Mouse (Mus musculus) natural killer cell, adult 2 months (primary cell): ENCODE measurements around the gene Amd1.

ENCODE experiments used
- DNase-seq, 2 experiments: peaks; one replicate each; pipeline ENCODE4 v3.0.0; 2022; ENCODE audit warnings: low spot score in 2 of 2

Gene Amd1

DNA sequence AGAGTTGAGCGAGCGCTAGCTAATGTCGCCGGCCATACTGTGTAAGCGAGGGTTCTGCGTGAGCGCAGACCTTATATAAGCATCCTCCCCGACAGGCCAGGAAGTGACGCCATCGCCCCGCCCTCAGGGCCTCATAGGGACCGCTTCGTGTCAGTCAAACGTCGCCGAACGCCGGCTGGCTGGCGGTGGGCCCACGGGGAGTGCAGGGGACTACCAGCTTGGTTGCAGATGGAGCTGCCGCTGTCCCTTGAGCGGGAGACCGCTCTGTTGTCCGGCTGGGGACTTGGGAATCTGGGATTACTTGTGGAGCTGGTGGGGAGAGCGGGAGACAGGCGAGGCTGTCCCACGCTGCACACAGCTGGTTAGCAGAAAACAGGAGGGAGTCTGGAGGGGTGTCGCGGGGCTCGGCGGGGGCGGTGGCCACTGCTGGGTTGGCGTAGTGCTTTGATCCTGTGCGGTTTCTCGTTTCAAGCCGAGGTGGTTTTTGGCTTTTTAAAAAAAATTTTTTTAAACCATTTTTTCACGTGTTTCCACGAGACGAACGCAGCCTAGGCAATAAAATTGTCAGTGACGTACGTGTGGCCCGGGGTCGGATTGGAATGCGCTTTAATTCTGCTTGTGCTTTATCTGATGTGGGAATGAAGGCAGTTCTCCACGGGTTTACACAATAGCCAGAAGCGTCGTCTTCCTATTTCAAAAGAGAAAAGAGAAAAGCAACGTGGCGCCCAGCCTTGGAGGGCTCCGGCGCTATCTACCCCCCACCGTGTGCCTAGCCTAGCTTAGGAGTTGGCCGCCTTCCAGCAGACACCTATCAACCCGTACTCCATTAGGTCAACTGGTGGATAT lies at the start of gene Amd1:
TSS of gene Amd1 (minus strand) at position 47 of the 846 bp plus-strand sequence.
- DNase-seq: peak; percentile 99

DNA sequence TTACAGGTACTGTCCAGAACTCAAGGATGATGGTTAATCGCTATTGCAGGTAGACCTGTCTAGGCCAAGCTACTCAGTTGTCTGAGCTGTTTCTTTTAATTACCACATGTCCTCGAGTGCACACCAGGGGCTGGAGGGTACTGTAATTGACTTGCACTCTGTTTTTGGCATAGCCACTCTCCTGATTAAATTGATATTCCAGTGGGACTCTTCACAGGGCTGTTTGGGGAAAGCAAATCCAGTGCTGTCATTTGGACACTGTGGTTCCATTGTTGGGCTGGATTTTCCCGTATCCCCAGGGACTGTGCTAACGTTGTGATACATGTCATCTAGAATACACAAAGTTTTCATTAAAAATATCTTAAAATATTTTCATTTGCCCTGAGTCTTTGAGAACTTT lies 49.2 kb upstream of the Amd1 start:
- no peak for DNase-seq

DNA sequence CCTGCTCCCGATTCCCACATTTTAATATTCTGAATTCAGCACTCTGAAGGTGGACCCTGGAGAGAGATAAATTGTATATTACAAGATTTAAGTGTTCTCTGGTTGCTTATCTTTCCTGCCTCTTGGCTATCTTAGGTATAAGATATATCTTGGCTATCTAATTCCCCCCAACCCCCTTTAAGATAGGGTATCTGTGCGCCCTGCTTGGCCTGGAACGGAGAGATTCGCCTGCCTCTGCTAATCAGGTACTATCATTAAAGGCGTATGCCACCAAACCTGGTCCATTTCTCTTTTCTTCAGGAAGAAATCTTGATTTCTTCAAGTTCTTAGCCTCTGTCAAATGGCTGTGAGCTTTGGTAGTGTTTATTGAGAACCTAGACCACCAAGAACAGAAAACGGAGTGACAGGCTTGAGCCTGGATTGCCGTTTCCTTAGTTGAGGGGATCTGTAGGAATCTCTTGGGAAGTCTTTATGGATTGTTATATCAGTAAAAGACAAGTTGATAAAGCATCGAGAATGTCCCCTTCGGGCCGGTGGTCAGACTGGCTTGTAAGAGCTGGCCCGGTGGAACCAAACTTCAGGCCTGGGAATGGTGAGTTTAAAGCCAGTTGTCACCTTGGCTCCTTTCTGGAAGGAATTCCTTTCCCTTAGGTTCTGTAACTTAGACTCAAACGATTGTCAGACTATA lies 48.4 kb upstream of the Amd1 start:
- no peak for DNase-seq

DNA sequence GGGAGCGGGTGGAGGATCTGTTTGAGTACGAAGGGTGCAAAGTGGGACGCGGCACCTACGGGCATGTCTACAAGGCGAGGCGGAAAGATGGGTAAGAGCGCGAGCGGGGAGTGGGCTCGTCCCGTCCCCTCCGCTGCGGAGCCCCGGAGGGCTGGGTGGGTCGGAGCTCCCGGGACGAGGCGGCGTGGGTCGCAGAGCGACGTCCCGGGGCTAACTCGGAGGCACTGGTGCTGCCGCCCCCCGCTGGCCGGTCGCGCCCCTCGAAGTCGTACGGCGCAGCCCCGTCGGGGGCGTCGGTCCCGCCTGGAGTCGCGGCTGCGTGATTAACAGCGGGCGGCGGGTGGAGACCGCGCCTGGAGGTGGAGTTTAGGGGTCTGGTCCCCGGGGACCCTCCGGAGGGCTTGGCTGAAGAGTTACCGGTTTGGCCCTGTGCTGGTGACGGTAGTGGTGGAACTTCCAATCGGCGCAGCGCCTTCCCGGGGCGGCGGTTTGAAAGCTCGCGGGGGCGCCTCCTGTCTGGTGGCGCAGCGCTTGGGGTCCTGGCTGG lies 47.7 kb upstream of the Amd1 start:
- peak; percentile 27 to 54 for DNase-seq

DNA sequence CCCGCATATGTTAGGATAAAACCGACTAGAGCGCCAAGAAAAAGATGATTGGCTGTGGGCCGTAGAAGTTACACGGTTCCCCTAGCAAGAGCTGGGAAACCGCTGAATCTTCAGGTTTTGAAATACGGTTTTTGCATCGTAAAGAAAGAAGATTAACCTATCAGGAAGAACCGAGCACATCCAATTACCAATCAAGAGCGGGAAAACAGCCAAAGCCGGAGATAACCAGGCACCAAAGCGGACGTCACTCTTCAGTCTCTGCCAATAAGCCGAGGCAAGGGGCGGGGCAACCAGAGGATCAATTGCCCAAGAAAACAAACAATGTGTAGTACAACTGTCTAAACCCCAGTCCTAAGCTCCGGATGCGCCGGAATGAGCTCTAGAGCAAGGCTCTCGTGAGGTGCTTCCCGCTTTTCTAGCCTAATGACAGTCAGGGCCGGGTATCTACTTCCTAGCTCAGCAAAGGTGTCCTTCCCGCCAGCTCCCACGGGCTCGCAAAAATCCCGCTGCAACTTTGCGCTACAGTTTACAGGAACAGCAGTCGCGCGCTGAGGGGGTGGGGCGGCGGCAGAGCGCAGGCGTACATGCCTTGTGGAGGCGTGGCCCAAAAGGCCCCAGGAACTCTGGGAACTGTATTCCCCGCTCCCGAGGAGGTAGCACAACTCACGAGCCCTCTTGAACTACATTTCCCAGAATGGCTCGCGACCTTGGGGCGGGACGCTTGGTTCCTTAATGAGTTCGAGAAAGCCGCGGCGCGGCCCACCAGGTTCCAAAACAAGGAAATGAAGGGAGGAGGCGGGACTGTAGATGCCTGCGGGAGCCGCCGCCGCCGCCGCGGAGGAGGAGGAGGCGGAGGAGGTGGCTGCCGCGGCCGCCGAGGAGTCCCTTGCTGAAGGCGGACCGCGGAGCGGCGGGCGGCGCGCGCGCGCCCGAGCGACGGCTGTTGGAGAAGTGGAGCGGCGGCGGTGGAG lies 46.9 kb upstream of the Amd1 start:
- DNase-seq: peak; percentile 98

DNA sequence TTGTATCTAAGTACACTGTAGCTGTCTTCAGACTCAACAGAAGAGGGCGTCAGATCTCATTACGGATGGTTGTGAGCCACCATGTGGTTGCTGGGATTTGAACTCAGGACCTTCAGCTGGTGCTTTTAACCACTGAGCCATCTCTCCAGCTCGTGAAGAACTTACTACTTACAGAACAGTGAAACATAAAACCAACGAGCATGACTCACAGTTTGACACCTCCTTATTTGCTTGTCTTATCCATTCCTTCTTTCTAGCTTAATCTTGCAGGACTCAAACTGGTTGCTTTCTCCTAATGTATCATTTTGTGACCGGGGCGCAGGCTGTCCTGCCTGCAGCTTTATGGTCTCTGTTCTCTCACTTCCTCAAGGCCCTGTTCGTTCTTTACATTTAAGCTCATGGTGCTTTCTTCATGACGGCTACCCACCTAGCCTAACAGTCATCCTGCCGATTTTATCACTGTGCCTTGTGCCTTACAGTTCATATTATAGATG lies 45.5 kb upstream of the Amd1 start:
- DNase-seq: peak in 1 of 2 experiments; percentile 14

DNA sequence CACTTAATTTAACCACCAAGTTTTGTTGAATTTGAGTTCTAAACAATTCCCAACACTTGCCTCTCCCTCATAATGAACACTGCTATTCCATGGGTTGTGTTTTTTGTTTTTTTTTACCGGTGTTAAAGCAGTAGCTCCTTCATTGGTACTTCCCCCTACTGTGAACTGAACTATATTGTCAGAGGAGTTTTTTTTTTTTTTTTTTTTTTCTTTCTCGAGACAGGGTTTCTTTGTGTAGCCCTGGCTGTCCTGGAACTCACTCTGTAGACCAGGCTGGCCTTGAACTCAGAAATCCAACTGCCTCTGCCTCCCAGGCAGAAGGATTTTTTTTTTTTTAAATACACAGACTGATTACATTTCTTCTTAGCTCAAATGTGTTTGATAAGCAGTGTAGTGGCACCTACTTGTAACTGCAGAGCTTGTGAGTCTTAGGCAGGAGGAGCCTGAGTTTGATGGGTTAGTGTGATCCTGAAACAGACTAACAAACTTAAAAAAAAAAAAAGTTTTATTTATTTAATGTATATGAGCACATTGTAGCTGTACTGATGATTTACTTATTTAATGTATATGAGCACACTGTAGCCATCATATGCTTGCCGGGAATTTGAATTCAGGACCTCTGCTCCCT lies 44.9 kb upstream of the Amd1 start:
- DNase-seq: no peak

DNA sequence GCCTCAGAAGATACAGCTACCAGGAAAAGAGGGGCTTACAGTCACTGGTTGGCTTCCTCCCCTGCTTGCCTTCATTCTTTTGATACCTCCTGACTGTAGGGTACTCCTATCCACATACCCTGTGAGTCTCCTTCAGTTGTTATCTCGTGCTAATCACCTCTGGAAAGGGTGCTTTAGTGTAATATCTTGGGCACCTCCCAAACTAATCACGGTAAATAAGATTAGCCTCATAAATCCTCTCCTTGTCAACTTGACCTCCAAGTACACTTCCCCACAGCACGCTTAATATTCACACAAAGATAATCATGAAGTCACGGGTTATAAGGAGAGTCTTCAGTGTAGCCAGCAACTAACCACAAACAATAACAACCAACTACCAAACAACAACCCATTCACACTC lies 40.0 kb upstream of the Amd1 start:
- no peak for DNase-seq

DNA sequence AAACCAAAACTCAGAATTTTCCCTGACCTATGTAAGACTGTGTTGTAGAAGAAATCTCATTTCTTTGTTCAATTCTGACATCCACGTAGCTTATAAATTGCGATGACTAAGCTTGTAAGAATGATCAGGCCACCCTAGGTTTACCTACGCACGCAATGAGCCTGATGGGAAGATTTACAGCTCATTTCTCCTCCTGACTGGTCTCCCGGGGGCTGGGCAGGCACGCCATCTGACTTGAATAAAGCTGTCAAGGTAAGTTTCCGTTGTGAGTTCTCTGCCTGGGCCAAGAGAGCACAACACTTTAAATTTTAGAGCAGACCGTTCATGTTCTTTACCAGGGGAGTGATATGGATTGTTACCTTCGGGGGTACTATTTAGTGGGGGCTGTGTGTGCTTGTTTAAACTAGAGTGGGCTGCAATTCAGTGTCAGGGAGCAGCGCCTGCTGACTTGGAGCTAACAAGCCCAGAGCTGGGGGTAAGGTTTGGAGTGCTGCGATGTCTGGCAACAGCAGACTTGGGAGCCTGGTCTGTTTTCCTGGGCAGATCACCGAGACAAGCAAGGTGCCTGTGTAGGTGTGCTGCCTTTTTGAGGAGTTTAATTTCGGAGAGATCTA lies 37.5 kb upstream of the Amd1 start, which contains the start of gene Cdk19:
TSS of gene Cdk19 (plus strand) at position 214 of the 614 bp plus-strand sequence.
- no peak for DNase-seq

DNA sequence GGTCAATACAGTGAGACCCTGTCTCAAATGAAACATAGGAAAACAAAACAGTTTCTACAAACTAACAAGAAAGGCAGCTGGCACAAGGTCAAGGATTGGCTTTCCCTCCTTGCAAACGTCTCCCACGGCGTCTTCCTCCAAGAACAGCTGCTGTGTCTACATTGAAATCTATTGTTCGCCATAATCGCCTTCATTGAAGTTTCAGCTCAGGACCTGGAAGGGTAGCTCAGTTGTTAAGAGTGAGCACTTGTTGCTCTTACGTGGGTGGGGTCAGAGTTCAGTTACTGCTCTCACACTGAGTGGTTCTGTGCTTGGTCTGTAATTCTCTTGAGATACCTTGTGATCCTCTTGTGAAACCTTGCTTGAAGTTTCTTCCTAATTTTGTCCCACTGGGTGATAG lies 30.9 kb upstream of the Amd1 start:
- no peak for DNase-seq

DNA sequence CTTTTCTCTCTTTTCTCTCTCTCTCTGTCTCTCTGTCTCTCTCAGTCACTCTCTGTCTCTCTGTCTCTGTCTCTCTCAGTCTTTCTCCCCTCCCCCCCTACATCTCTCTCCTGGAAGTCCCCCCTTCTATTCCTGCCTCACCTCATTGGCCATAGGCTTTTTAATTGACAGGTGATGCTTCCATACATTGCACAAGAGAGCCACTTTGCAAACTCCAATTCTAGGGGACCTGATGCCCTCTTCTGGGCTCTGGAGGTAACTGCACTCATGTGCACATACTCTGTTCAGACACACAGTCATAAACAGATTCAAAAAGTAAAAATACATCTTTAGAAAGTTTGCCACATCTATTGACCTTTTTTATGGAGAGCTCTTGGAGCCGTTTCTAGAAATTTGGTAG lies 28.3 kb upstream of the Amd1 start:
- no peak for DNase-seq

DNA sequence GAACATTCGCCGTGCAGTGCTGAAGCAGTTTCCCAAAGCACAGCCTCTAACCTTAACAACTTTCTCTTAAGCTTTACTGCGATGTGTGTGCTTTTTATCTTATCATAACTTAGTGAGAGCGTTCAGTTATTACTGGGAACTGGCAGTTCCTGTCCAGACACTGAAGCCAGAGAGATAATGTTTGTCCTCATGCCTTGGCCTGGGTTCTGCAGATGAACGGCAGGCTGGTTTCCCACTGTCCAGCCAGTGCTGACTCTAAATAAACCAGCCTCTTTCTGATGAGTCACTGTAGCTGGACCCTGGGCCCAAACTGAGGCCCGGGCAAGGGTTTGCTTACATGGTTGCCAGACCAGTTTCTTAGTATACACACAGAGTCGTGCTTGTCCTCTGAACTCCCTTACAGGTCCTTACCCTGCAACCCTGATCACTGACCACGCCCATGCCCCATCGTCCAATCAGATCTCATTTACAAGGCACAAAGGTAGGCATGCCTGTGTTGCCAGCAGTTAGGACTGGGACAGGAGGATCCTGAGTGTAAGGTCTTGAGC lies 26.1 kb upstream of the Amd1 start:
- DNase-seq: no peak

DNA sequence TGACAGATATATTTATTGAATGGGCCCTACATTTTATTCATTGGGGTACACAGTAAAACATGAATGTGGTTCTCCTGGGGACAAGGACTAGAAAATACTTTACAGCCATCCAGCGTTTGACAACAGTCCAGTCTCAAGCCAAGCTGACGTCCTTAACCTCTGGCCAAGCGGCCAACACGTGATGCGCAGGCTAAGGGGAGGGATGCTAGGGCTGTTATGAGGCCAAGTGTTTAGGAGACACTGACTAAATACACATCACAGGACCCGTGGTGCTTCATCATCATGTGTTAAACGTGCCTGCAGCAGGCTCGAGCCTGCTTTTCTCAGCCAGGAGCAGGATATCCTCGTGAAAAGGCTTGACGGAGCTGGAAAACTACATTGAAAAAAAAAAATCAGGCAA lies 18.3 kb upstream of the Amd1 start:
- no peak for DNase-seq

DNA sequence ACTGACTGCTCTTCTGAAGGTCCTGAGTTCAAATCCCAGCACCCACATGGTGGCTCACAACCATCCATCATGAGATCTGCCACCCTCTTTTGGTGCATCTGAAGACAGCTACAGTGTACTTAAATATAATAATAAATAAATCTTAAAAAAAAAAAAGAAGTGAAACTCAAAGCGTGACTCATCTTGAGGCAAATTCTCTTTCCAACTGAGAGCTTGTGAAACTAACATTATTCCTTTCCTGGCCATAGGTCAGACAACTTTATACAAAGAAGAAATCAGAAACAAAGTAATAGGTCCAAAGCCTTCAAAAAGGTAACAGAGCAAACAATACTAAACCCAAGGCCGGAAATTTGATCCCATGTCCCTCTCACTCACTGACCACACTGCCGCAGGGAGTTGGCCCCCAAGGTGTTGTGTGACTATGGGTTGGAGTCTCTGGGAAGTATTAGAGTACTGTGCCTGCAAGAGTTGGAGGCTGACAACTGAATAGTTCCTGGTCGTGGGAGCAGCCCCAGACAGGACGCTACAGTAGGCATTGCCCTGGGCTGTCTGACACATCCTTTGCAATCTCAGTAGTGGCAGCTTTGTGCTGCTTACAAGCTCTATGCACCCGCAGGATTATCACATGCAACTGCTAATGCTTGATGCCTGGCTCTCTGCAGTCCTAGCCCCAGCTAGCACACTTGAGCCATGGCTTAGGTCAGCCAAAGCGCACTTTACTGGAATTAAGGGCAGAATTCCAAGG lies 15.0 kb upstream of the Amd1 start:
- no peak for DNase-seq

DNA sequence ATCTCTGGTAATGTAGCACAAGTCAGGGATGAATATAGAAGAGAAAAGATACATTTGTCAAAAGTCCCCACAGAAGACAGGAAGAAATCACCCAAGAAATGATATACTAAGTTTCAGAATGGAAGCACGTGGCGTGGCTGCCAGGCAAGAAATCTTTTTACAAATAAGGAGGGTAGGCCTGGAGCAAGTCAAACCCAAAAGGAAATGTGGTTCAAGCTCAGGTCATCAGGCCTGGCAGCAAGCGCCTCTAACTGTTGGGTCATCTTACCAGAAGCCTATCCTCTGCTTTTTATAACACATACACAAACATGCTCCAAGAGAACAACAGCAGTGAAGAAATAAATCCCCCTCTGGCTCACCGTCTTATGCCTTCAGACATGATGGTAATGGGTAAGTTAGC lies 10.8 kb upstream of the Amd1 start:
- no peak for DNase-seq

DNA sequence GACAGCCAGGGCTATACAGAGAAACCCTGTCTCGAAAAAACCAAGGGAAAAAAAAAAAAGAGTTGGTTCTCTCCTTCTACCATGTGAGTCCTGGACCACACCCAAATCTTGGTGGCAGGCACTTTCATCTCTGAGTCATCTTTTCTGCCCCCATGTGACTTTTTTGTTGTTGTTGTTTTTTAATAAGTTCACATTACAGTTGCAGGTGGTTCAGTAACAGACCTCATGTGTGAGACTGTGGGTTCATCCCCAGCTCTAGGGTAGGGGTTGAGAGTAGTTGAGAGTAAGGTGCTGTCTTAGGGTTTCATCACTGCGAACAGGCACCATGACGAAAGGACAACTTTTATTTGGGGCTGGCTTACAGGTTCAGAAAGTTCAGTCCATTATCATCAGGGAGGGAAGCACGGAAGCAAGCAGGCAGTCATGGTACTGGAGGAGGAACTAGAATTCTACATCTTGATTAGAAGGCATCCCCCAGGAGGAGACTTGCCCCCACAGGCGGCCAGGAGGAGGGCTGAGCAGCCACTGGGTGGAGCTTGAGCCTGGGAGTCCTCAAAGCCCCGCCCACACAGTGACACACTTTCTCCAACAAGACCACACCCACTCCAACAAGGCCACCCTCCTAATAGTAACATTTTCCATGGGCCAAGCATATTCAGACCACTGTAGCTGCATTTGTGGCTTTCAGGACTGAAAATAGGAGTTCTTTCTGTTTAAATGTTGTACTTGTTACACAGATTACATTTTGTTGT lies 8.1 kb upstream of the Amd1 start:
- peak; percentile 58 to 59 for DNase-seq

DNA sequence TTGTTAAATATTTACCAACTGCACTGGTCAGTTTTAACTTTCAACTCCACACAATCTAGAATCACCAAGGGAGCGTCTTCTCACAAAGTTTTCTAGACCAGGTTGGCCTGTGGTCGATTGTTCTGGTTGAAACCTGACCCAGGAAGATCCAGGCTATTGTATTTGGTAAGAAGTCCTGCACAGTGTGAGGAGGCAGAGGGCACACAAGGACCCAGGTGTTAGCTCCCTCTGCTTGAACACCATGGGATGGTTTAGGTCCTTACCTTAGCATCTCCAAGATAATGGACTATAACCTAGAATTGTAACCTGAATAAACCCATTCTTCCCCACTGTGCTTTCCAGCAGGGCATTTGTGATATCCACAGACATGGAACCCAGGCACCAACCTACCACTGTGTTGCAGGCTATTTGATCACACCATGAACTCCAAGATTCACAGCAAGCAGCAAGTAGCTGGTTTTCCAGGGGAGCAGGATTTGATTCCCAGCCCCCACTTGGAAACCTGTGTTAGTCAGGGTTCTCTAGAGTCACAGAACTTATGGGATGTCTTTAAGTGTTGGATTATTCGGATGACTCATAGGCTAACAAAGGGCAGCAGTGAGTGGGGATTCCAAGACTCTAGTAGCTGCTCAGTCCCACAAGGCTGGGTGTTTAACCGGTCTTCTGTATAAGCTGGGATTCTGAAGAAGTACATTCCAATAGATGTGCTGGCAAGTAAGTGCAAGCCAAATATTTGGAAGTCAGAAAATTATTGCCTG lies 6.0 kb upstream of the Amd1 start:
- DNase-seq: no peak

DNA sequence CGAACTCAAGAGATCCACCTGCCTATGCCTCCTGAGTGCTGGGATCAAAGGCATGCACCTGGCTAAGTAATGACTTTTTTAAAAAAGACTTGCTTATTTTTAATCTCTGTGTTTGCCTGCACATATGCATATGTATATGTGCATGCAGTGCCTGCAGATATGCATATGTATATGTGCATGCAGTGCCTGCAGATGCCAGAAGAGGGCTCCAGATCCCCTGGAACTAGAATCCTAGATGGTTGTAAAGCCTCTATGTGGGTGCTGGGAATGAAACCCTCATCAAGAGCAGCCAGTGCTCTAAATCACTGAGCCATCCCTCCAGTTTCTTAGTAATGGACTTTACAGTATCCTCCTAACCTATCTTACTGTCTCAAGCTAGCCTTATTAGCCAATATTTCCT lies 4.0 kb upstream of the Amd1 start:
- DNase-seq: no peak
